Mouse (Mus musculus): ENCODE measurements at regions not wholly inside any gene's neighbourhood (a gene's known extent, or its start where the extent isn't known, plus 50 kb on each side); places are given as distances from the start of the nearest gene placed in this dataset.

DNA sequence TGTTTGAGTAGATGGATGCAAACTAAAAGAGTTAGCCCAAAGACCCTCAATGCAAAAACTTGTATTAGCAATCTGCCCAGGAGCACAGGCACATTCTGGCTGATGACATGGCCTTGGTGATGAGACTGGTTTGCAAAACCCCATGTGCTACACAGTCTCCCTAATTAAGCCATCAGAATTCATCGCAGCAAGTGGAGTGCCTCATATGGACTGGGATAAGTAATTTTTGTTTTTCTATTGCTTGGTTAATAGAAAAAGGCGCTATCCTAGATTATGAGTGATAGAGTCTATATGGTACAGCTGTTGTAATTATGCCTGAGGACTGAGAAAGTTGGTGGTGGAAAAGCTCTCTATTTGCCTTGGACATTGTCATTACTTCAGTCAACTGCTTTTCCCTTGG lies 155.2 kb upstream of the Robo1 start:
- DNase-seq (ENCODE audit: low spot score in 2 of 2), result no peak

DNA sequence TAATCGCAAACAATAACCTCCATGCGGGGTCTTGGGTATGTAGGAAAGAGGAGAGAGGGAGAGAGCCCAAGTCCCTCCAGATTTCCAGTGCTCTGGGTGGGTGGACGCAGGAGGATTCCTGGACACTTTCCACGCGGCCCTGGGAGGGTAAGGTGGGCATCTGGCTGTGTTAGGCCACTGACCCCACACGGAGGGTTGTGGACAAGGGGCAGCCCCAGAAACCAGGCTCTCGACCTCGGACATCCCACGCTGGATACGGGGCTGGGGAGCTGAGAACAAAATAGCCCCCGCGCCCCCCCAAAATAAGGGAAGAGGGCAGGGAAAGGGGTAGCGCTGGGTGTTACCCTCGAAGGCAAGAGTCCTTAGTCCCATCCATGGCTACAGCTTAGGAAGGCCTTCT lies 150.2 kb upstream of the Robo1 start:
- DNase-seq (ENCODE audit: low spot score in 2 of 2), result no peak

GRCm38 (mm10) chr16:72159411-72159810 lies 148.7 kb upstream of the Robo1 start:
- DNase-seq (ENCODE audit: low spot score in 2 of 2), result no peak

DNA sequence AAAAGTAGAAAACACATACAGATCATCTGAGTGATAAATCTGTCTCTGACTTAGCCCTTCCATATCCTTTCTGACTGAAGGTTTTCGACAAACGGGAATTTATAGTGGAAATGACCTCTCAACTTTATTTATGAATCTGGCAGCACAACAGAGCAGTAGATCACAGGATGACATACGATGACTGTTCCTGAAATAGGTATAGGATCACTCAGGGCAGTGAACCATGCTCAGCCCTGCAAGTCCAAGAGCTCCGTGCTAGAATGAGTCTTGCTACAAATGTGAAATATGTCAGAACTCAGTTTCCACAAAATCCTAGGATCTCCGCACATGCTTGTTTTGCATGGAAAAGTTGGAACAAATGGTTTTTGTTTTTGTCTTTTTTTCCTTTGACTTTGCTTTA lies 132.4 kb upstream of the Robo1 start:
- DNase-seq (ENCODE audit: low spot score in 2 of 2), result no peak

DNA sequence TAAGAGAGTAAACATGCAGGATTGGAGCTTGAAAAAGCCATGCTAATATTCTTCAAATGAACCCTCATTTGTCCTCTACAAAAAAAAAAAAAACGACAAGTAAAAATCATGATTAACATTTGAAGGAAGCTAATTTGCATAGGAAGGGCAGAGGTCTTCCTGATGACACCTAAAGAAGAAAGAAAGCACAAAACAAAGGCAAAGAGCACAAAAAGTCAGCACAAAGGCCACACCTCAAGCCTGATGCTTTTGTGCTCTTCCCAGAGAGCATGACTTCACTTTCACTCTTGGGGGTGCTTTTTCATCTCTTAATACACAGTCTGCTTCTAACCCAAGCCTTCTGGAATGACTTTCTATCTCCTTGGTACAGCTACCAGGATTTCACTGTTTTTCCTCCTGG lies 113.8 kb upstream of the Robo1 start:
- no peak for DNase-seq (ENCODE audit: low spot score in 2 of 2)

GRCm38 (mm10) chr16:72215360-72216013 lies 92.6 kb upstream of the Robo1 start:
- DNase-seq (ENCODE audit: low spot score in 2 of 2), result peak; percentile 3 to 5

DNA sequence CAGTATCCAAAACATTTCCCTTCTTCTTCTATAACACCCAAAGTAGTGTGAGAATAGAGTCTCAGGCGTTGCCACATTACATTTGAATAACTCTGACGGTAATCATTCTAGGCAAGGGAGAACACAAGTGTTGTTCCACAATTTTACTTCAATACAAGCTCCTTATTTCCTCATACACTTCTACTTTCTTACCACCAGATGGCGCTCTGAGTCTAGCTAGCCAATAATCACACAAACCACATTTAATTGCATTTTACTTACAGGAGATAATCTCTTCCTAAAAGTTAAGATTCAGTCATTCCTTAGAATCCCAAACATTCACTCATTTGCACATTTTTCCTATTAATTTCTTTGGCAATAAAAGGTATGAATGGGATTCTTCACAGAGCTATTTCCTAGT lies 90.1 kb upstream of the Robo1 start:
- no peak for DNase-seq (ENCODE audit: low spot score in 2 of 2)

DNA sequence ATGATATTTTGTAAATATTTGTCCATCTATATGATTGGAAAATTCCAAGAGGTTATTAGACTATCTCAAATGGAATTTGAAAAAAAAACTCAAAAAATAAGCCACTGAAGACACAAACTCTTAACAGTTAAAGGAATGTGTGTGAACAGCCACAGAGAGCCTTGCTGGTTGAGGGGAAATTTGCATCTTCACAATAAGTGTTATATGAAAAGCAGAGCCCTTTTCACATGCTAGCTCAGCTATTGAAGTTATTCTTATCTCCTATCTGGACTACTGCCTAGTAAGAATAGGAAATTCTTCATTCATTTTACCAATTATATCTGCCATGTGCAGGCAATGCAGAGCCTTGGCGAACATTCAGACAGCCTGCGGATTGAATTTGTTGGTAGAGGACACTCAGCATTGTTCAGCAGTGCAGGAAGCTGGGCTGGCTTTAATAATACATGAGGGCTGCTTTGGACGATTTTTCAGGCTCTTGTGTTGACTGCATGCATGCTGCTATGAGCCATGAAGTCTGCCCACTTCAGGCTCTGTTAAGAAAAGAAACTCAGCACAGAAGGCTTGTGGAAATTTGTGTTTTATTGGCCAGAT lies 86.1 kb upstream of the Robo1 start:
- DNase-seq (ENCODE audit: low spot score in 2 of 2), result no peak

- no peak for DNase-seq (ENCODE audit: low spot score in 2 of 2)
These were observed 84.2 kb upstream of the Robo1 start for GRCm38 (mm10) chr16:72223860-72224259.

- no peak for DNase-seq (ENCODE audit: low spot score in 2 of 2)
These were observed 82.8 kb upstream of the Robo1 start for GRCm38 (mm10) chr16:72225157-72225880.

DNA sequence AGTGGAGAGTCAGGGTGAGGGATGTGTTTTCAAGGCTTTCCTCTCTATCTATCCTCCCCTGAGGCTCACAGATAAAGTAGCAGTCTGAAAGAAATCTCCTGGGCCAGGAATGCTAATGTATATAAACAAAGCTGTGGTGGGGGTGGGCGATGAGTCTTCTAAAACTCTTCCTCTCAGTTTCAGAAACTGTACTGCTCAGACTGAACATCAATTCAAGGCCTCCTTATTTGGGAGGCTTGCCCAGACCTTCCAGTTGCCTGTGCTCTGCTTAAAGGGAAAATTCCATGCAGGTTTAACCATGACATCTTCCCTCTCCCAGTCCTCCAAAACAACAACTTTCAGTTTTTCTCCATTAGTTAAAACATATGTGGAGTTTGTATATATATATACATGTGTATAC lies 73.7 kb upstream of the Robo1 start:
- DNase-seq (ENCODE audit: low spot score in 2 of 2), result no peak

- DNase-seq (ENCODE audit: low spot score in 2 of 2), result no peak
These were observed 68.5 kb upstream of the Robo1 start for GRCm38 (mm10) chr16:72239631-72240030.

GRCm38 (mm10) chr16:72256388-72256787 lies 51.7 kb upstream of the Robo1 start:
- no peak for DNase-seq (ENCODE audit: low spot score in 2 of 2)
